26 mouse cellular contexts compared by ENCODE assay signal in genomic region chr1:85686666-85687065, GRCm38 (mm10). TPM values are rescaled to one million over a fixed set of nuclear protein-coding genes. Genes with fewer than 3 reads are reported as not detected.
A peak's percentile ranks its signal among the peaks of the same experiment; 100 is the strongest.
DNase-seq lines count a peak whose midpoint lies in the region; ATAC-seq and TF ChIP-seq lines count a peak whose summit lies in the region.
"Had no signal": no experiment of that assay in that cellular context is flagged by ENCODE, and none has a peak within 500 bp of the region (broad histone marks: within the 10 kb centered on the region; RNA-seq: fewer than 3 reads in every experiment).

No protein-coding gene starts in this region.

- H3K27me3 ChIP-seq in heart, postnatal 0 days (ENCODE audit: control insufficient read depth, insufficient read depth, low read length) = no peaks in the 10 kb centered on the region
- no peaks in the 10 kb centered on the region for H3K27me3 ChIP-seq in heart, adult 2 months (ENCODE audit: control insufficient read depth, insufficient read depth, low read length)
- no peaks in the 10 kb centered on the region for H3K27me3 ChIP-seq in liver, embryonic 11.5 days (replicated peaks; ENCODE audit: control insufficient read depth, insufficient read depth, low read length)
- H3K27me3 ChIP-seq: forebrain, embryonic 13.5 days; heart, embryonic 13.5 days; hindbrain, embryonic 15.5 days; limb, embryonic 13.5 days; midbrain, embryonic 15.5 days had no signal

- no peak for TF ChIP-seq EP300 in heart, postnatal 0 days (IDR thresholded peaks at IDR 0.05; ENCODE audit: low read depth)
- TF ChIP-seq EP300 in heart, adult 2 months (IDR thresholded peaks at IDR 0.05; ENCODE audit: insufficient read depth, low read depth, low read length) = no peak

- TF ChIP-seq CTCF in heart, postnatal 0 days (IDR thresholded peaks at IDR 0.05; ENCODE audit: low read depth) = no peak
- no peak for TF ChIP-seq CTCF in heart, adult 2 months (IDR thresholded peaks at IDR 0.05)

- no peak overlapping the region for H3K4me3 ChIP-seq in heart, postnatal 0 days (ENCODE audit: low read depth, low read length)
- no peak overlapping the region for H3K4me3 ChIP-seq in heart, adult 2 months
- no peak overlapping the region for H3K4me3 ChIP-seq in liver, embryonic 11.5 days (ENCODE audit: low read depth, low read length)
- H3K4me3 ChIP-seq: forebrain, embryonic 13.5 days; gastrocnemius, adult 2 months; heart, embryonic 13.5 days; hindbrain, embryonic 15.5 days; layer of hippocampus, adult 2 months; limb, embryonic 13.5 days; midbrain, embryonic 15.5 days had no signal

- no peak overlapping the region for H3K4me2 ChIP-seq in heart, postnatal 0 days (ENCODE audit: low read depth, low read length)
- no peak overlapping the region for H3K4me2 ChIP-seq in liver, embryonic 11.5 days
- H3K4me2 ChIP-seq: forebrain, embryonic 13.5 days; heart, embryonic 13.5 days; hindbrain, embryonic 15.5 days; limb, embryonic 13.5 days; lung, embryonic 14.5 days; midbrain, embryonic 15.5 days had no signal

- 70% methylated on average over 5 of the region's 5 CpGs for WGBS in heart, postnatal 0 days
- 71% methylated on average over 5 of the region's 5 CpGs for WGBS in heart, adult 2 months
- WGBS in liver, embryonic 11.5 days = 55% methylated on average over 5 of the region's 5 CpGs

- intact Hi-C loops in heart, adult 2 months (cut with DNase I) = no loop called here

- H3K79me2 ChIP-seq in heart, adult 2 months (replicated peaks; ENCODE audit: control insufficient read depth, insufficient read depth, low read length) = no peaks in the 10 kb centered on the region

- H3K9me3 ChIP-seq in heart, postnatal 0 days (replicated peaks; ENCODE audit: control insufficient read depth, low read length) = no peaks in the 10 kb centered on the region
- H3K9me3 ChIP-seq in liver, embryonic 11.5 days (ENCODE audit: control insufficient read depth, low read length) = no peaks in the 10 kb centered on the region
- H3K9me3 ChIP-seq: forebrain, embryonic 13.5 days; heart, embryonic 13.5 days; hindbrain, embryonic 15.5 days; limb, embryonic 13.5 days; midbrain, embryonic 15.5 days had no signal

- H3K27ac ChIP-seq in heart, postnatal 0 days (ENCODE audit: low read depth) = peak overlapping the region; percentile 36; the same call in 1 of the 2 replicates
- H3K27ac ChIP-seq in heart, adult 2 months = no peak overlapping the region
- no peak overlapping the region for H3K27ac ChIP-seq in liver, embryonic 11.5 days (ENCODE audit: low read depth, low read length)
- H3K27ac ChIP-seq: forebrain, embryonic 13.5 days; gastrocnemius, adult 2 months; heart, embryonic 13.5 days; hindbrain, embryonic 15.5 days; layer of hippocampus, adult 2 months; limb, embryonic 13.5 days; liver, embryonic 14.5 days; midbrain, embryonic 15.5 days; stomach, postnatal 0 days had no signal

- H3K36me3 ChIP-seq in heart, postnatal 0 days (replicated peaks; ENCODE audit: control insufficient read depth, insufficient read depth, low read length) = no peaks in the 10 kb centered on the region
- no peaks in the 10 kb centered on the region; the same call in 1 of the 2 replicates for H3K36me3 ChIP-seq in heart, adult 2 months (ENCODE audit: control insufficient read depth, insufficient read depth, low read length)
- no peaks in the 10 kb centered on the region for H3K36me3 ChIP-seq in liver, embryonic 11.5 days (ENCODE audit: control insufficient read depth, insufficient read depth, low read length)
- H3K36me3 ChIP-seq: heart, embryonic 13.5 days; hindbrain, embryonic 15.5 days; limb, embryonic 13.5 days; midbrain, embryonic 15.5 days had no signal

- no peak for ATAC-seq in heart, postnatal 0 days (ENCODE audit: insufficient read depth, low read depth)
- no peak for ATAC-seq in liver, embryonic 11.5 days (replicated peaks; ENCODE audit: low FRiP score)
- ATAC-seq: forebrain, embryonic 13.5 days; intestine, embryonic 16.5 days; midbrain, embryonic 15.5 days had no signal

- DNase-seq in heart, postnatal 0 days (ENCODE audit: low spot score) = no peak
- DNase-seq in heart, adult 2 months = no peak
- DNase-seq in T-cell, adult 2 months (ENCODE audit: low spot score) = peak; percentile 62
- peak; percentile 33 to 58 for DNase-seq in natural killer cell, adult 2 months (ENCODE audit: low spot score in 2 of 2)
- DNase-seq in thymus, postnatal 4 days = peak; percentile 36
- DNase-seq in layer of hippocampus, postnatal 10 days (ENCODE audit: low spot score in 2 of 2) = no peak
- no peak for DNase-seq in cerebellum, adult 8-10 months
- no peak for DNase-seq in liver, embryonic 11.5 days (ENCODE audit: low spot score)
- DNase-seq: adrenal gland, adult 2 months; cerebellum, adult 9-10 months; gastrocnemius, adult 2 months; heart, postnatal 4 days; kidney, adult 9 months; kidney, postnatal 25 days; lung, embryonic 14.5 days; right cerebral cortex, postnatal 4 days had no signal

- no peak for TF ChIP-seq POLR2A in heart, adult 2 months (IDR thresholded peaks at IDR 0.05; ENCODE audit: insufficient read depth, low read depth, low read length)

- H3K4me1 ChIP-seq in heart, postnatal 0 days (ENCODE audit: control insufficient read depth, insufficient read depth) = no peaks in the 10 kb centered on the region
- no peaks in the 10 kb centered on the region for H3K4me1 ChIP-seq in heart, adult 2 months (ENCODE audit: control insufficient read depth, insufficient read depth, low read length)
- no peaks in the 10 kb centered on the region for H3K4me1 ChIP-seq in liver, embryonic 11.5 days (replicated peaks; ENCODE audit: control insufficient read depth, insufficient read depth, low read length)
- H3K4me1 ChIP-seq: forebrain, embryonic 13.5 days; hindbrain, embryonic 15.5 days; limb, embryonic 13.5 days; midbrain, embryonic 15.5 days had no signal

- H3K9ac ChIP-seq in heart, postnatal 0 days (replicated peaks; ENCODE audit: low read depth, low read length) = no peak overlapping the region
- no peak overlapping the region for H3K9ac ChIP-seq in heart, adult 2 months (ENCODE audit: low read depth, low read length)
- H3K9ac ChIP-seq in liver, embryonic 11.5 days (ENCODE audit: low read depth, low read length) = no peak overlapping the region
- H3K9ac ChIP-seq: forebrain, embryonic 13.5 days; heart, embryonic 13.5 days; hindbrain, embryonic 15.5 days; limb, embryonic 13.5 days; liver, embryonic 14.5 days; lung, embryonic 14.5 days; midbrain, embryonic 15.5 days had no signal

RNA-seq across cellular contexts. Expression of gene Sp100, which starts 36.9 kb away (rescaled TPM):
- total RNA-seq in heart, postnatal 0 days (2014; rRNA removed; ENCODE audit: low replicate concordance) = 9.2 and 14.8 TPM in 2 replicates
- polyA plus RNA-seq in heart, postnatal 0 days (2015; fragmentation: Nextera tagmentation; extraction: Ambion mirVana) = 5.6 and 7.2 TPM in 2 replicates
- total RNA-seq in heart, adult 2 months (2021) = 10 to 100 TPM; 16.9 to 21.6 TPM
- 13.5 and 25.3 TPM in 2 replicates for polyA plus RNA-seq in heart, adult 2 months (2012; rRNA removed)
- under 1 TPM; 0.42 to 0.50 TPM for total RNA-seq in layer of hippocampus, postnatal 10 days (2021)
- 1.6 and 2.4 TPM in 2 replicates for polyA plus RNA-seq in liver, embryonic 11.5 days (2014; fragmentation: Nextera tagmentation; extraction: Ambion mirVana)
- polyA plus RNA-seq: neural tube, embryonic 14.5 days had no signal

Comparison
In these comparisons a context has a peak if more than half of its experiments do, and no peak if none do; other contexts are left out.
1. DNase-seq: peak in T-cell, adult 2 months (single experiment), natural killer cell, adult 2 months (2 of 2) and thymus, postnatal 4 days (single experiment); none in heart, postnatal 0 days (single experiment), heart, adult 2 months (0 of 2), layer of hippocampus, postnatal 10 days (0 of 2), cerebellum, adult 8-10 months (single experiment) and liver, embryonic 11.5 days (single experiment).